In the genomic region with DNA sequence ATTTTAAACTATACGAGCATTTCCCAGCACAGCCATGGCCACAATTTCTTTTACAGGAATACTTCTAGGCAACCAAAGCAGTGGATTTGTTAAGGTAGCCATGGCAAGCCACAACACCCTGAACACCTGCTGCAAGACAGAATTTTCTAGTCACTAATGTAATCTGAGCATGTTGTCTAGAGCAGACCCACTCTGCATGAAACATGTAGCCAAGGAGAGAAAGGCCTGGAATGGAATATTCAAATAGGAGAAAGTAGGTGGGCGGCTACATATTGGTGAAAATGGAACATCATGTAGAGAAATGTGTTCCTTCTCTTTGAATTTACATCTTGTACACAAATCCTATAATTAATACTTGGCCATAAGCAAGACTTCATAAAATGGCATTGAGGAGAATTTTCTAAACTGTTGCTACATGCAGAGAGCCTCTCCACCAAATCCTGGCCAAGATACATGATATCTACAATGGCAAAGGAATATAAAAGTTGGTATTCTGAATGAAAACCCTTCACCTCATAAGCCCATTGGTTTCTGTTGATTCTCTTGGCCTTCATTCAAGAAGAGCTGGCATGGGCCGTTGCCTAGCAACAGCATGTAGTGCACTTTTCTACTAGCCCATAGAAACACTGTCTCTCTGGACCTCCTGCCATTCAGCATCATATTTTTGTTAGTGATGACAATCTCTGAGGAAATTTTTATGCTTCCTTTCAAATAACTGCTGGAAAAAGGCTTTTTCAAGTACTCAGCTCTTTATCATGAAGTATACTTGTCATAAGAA, we compare ENCODE assay signal across 8 mouse cellular contexts.
DNase-seq lines count a peak whose midpoint lies in the region; ATAC-seq and TF ChIP-seq lines count a peak whose summit lies in the region.

No protein-coding gene starts in this region.

- TF ChIP-seq CTCF in lung, embryonic 14.5 days (IDR thresholded peaks at IDR 0.05; ENCODE audit: low read depth) = no peak
- TF ChIP-seq CTCF in hindbrain, postnatal 0 days (IDR thresholded peaks at IDR 0.05; ENCODE audit: low read depth) = no peak
- no peak for TF ChIP-seq CTCF in stomach, postnatal 0 days (IDR thresholded peaks at IDR 0.05; ENCODE audit: low read depth)

- no peak overlapping the region for H3K9ac ChIP-seq in lung, embryonic 14.5 days
- no peak overlapping the region for H3K9ac ChIP-seq in hindbrain, postnatal 0 days (replicated peaks; ENCODE audit: low read length)
- H3K9ac ChIP-seq in stomach, postnatal 0 days (ENCODE audit: low read length) = no peak overlapping the region

- no peaks in the 10 kb centered on the region for H3K27me3 ChIP-seq in lung, embryonic 14.5 days (ENCODE audit: insufficient read depth, low read length)
- no peaks in the 10 kb centered on the region for H3K27me3 ChIP-seq in hindbrain, postnatal 0 days (ENCODE audit: insufficient read depth, low read length)
- H3K27me3 ChIP-seq in stomach, postnatal 0 days (ENCODE audit: control insufficient read depth, insufficient read depth, low read length) = no peaks in the 10 kb centered on the region

- H3K4me1 ChIP-seq in lung, embryonic 14.5 days (ENCODE audit: insufficient read depth) = no peaks in the 10 kb centered on the region
- 0 out of 2 replicates have a peak, but pooled peaks cover 7% of the 10 kb centered on the region for H3K4me1 ChIP-seq in hindbrain, postnatal 0 days (ENCODE audit: insufficient read depth, low read length)
- H3K4me1 ChIP-seq in stomach, postnatal 0 days (replicated peaks; ENCODE audit: control insufficient read depth, insufficient read depth) = no peaks in the 10 kb centered on the region

- no peak for ATAC-seq in lung, embryonic 14.5 days (ENCODE audit: insufficient read depth)
- peak; percentile 90 for ATAC-seq in hindbrain, postnatal 0 days
- ATAC-seq in stomach, postnatal 0 days (ENCODE audit: low FRiP score, low TSS enrichment) = no peak

- TF ChIP-seq EP300 in stomach, postnatal 0 days (optimal IDR thresholded peaks at IDR 0.05) = no peak

- H3K4me3 ChIP-seq in lung, embryonic 14.5 days (ENCODE audit: low read depth, low read length) = no peak overlapping the region
- no peak overlapping the region for H3K4me3 ChIP-seq in hindbrain, postnatal 0 days (ENCODE audit: low read length)
- H3K4me3 ChIP-seq in stomach, postnatal 0 days (ENCODE audit: low read depth, low read length) = no peak overlapping the region

- H3K9me3 ChIP-seq in lung, embryonic 14.5 days (ENCODE audit: low read depth, low read length) = no peaks in the 10 kb centered on the region
- no peaks in the 10 kb centered on the region for H3K9me3 ChIP-seq in hindbrain, postnatal 0 days (ENCODE audit: low read length)
- no peaks in the 10 kb centered on the region for H3K9me3 ChIP-seq in stomach, postnatal 0 days (ENCODE audit: control insufficient read depth, low read length)

- no peak overlapping the region for H3K4me2 ChIP-seq in lung, embryonic 14.5 days
- no peak overlapping the region for H3K4me2 ChIP-seq in hindbrain, postnatal 0 days (ENCODE audit: low read depth, low read length)
- no peak overlapping the region for H3K4me2 ChIP-seq in stomach, postnatal 0 days (replicated peaks; ENCODE audit: low read depth)

- WGBS in lung, embryonic 14.5 days = 89% methylated on average over 3 of the region's 3 CpGs
- WGBS in hindbrain, postnatal 0 days = 58% methylated on average over 3 of the region's 3 CpGs
- WGBS in stomach, postnatal 0 days = 84% methylated on average over 3 of the region's 3 CpGs

- H3K27ac ChIP-seq in lung, embryonic 14.5 days (ENCODE audit: low read depth) = no peak overlapping the region
- peak overlapping the region; percentile 11; the same call in 1 of the 2 replicates for H3K27ac ChIP-seq in hindbrain, postnatal 0 days
- H3K27ac ChIP-seq in stomach, postnatal 0 days (replicated peaks) = no peak overlapping the region

- peak; percentile 55 for DNase-seq in lung, embryonic 14.5 days
- no peak for DNase-seq in lung, postnatal 4 days
- DNase-seq in cerebellum, adult 9-10 months = peak; percentile 16
- DNase-seq in hindbrain, postnatal 0 days (ENCODE audit: low spot score) = peak; percentile 90
- DNase-seq in retina, postnatal 1 day = peak; percentile 57
- no peak for DNase-seq in stomach, postnatal 0 days (ENCODE audit: low spot score)
- DNase-seq in heart, adult 18-20 months = no peak
- no peak for DNase-seq in urinary bladder, postnatal 14 days (ENCODE audit: low spot score)

- no peaks in the 10 kb centered on the region for H3K36me3 ChIP-seq in lung, embryonic 14.5 days (ENCODE audit: insufficient read depth)
- no peaks in the 10 kb centered on the region for H3K36me3 ChIP-seq in hindbrain, postnatal 0 days (ENCODE audit: insufficient read depth, low read length)
- H3K36me3 ChIP-seq in stomach, postnatal 0 days (ENCODE audit: control insufficient read depth, insufficient read depth, low read length) = no peaks in the 10 kb centered on the region

Comparison
In these comparisons a context has a peak if more than half of its experiments do, and no peak if none do; other contexts are left out.
1. DNase-seq: peak in lung, embryonic 14.5 days (single experiment), cerebellum, adult 9-10 months (single experiment), hindbrain, postnatal 0 days (single experiment) and retina, postnatal 1 day (single experiment); none in lung, postnatal 4 days (0 of 2), stomach, postnatal 0 days (single experiment), heart, adult 18-20 months (0 of 2) and urinary bladder, postnatal 14 days (single experiment).